In the genomic region with DNA sequence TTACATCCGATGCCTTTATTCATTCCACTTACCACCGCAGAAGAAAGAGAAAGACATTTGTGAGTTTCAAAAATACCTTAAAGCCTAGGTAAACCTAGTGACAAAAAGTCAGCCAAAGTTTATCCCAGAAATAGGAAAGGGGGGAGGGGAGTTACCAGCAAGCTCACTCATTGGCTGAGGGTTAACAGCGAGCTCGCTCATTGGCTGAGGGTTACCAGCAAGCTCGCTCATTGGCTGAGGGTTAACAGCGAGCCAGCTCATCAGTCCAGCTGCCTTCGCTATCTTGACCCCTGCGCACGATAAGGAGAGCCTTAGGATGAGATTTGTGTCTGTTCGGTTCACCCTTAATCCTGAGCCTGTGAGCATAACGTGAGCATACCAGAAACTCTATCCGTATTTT, we compare ENCODE assay signal across 10 mouse cellular contexts. TPM values are rescaled to one million over a fixed set of nuclear protein-coding genes. Genes with fewer than 3 reads are reported as not detected.
DNase-seq lines count a peak whose midpoint lies in the region; ATAC-seq and TF ChIP-seq lines count a peak whose summit lies in the region.
"Had no signal": no experiment of that assay in that cellular context is flagged by ENCODE, and none has a peak within 500 bp of the region (broad histone marks: within the 10 kb centered on the region; RNA-seq: fewer than 3 reads in every experiment).

No protein-coding gene starts in this region.

- DNase-seq in heart, adult 8-10 months (ENCODE audit: low spot score), result no peak
- DNase-seq in limb, embryonic 10.5 days (ENCODE audit: low spot score), result peak; percentile 55
- no peak for DNase-seq in cerebellum, adult 2 months
- no peak for DNase-seq in right cerebral cortex, postnatal 4 days
- DNase-seq in gastrocnemius, postnatal 14 days, result no peak
- DNase-seq: thymus, adult 2 months had no signal

- 17% methylated on average over 12 of the region's 12 CpGs for WGBS in heart, embryonic 16.5 days
- 11% methylated on average over 12 of the region's 12 CpGs for WGBS in embryonic facial prominence, embryonic 12.5 days
- WGBS in limb, embryonic 10.5 days, result 13% methylated on average over 12 of the region's 12 CpGs
- 19% methylated on average over 12 of the region's 12 CpGs for WGBS in neural tube, embryonic 14.5 days
- WGBS in cerebellum, adult 2 months, result 30% methylated on average over 12 of the region's 12 CpGs

- H3K27me3 ChIP-seq in heart, embryonic 16.5 days (ENCODE audit: control insufficient read depth, insufficient read depth, low read length), result no peaks in the 10 kb centered on the region
- H3K27me3 ChIP-seq in embryonic facial prominence, embryonic 12.5 days, result no peaks in the 10 kb centered on the region
- no peaks in the 10 kb centered on the region for H3K27me3 ChIP-seq in limb, embryonic 10.5 days (ENCODE audit: low read depth, poor library complexity, severe bottlenecking)
- no peaks in the 10 kb centered on the region for H3K27me3 ChIP-seq in neural tube, embryonic 14.5 days (ENCODE audit: control insufficient read depth, insufficient read depth, low read length)
- H3K27me3 ChIP-seq in cerebellum, adult 2 months (ENCODE audit: control insufficient read depth, insufficient read depth, low read length), result no peaks in the 10 kb centered on the region

- H3K27ac ChIP-seq in heart, embryonic 16.5 days (ENCODE audit: low read length), result no peak overlapping the region
- no peak overlapping the region for H3K27ac ChIP-seq in embryonic facial prominence, embryonic 12.5 days
- no peak overlapping the region for H3K27ac ChIP-seq in limb, embryonic 10.5 days
- H3K27ac ChIP-seq in neural tube, embryonic 14.5 days (ENCODE audit: low read depth, low read length), result no peak overlapping the region
- no peak overlapping the region for H3K27ac ChIP-seq in cerebellum, adult 2 months (ENCODE audit: insufficient read depth, low read length)

- no peak overlapping the region for H3K9ac ChIP-seq in heart, embryonic 16.5 days (ENCODE audit: low read length)
- H3K9ac ChIP-seq in embryonic facial prominence, embryonic 12.5 days, result no peak overlapping the region
- H3K9ac ChIP-seq in neural tube, embryonic 14.5 days (replicated peaks; ENCODE audit: low read depth, low read length), result no peak overlapping the region

- TF ChIP-seq POLR2A in cerebellum, adult 2 months (IDR thresholded peaks at IDR 0.05; ENCODE audit: borderline replicate concordance, insufficient read depth, low read length), result no peak

- TF ChIP-seq CTCF in cerebellum, adult 2 months (IDR thresholded peaks at IDR 0.05; ENCODE audit: borderline replicate concordance, insufficient read depth, low read depth, low read length), result no peak

- no peak for ATAC-seq in heart, embryonic 16.5 days (replicated peaks; ENCODE audit: extremely low read depth, insufficient read depth, low FRiP score)
- ATAC-seq in embryonic facial prominence, embryonic 12.5 days (ENCODE audit: insufficient number of reproducible peaks, insufficient read depth, low FRiP score, low TSS enrichment), result no peak
- peak; percentile 85 for ATAC-seq in neural tube, embryonic 14.5 days (ENCODE audit: low read depth)

- intact Hi-C loops in gastrocnemius, postnatal 14 days (cut with DNase I; ENCODE audit: low total_unique reads), result no loop called here

- H3K4me3 ChIP-seq in heart, embryonic 16.5 days (ENCODE audit: low read length), result no peak overlapping the region
- no peak overlapping the region for H3K4me3 ChIP-seq in embryonic facial prominence, embryonic 12.5 days
- peak overlapping the region; percentile 22; the same call in 1 of the 2 replicates for H3K4me3 ChIP-seq in limb, embryonic 10.5 days
- H3K4me3 ChIP-seq in neural tube, embryonic 14.5 days (ENCODE audit: low read depth, low read length), result no peak overlapping the region
- H3K4me3 ChIP-seq in cerebellum, adult 2 months (replicated peaks; ENCODE audit: insufficient read depth, low read depth, low read length), result no peak overlapping the region
- H3K4me3 ChIP-seq: myocyte had no signal

- peak overlapping the region; percentile 53 for H3K4me2 ChIP-seq in heart, embryonic 16.5 days (ENCODE audit: low read depth, low read length)
- peak overlapping the region; percentile 35 for H3K4me2 ChIP-seq in embryonic facial prominence, embryonic 12.5 days (replicated peaks)
- H3K4me2 ChIP-seq in neural tube, embryonic 14.5 days (ENCODE audit: low read depth, low read length), result no peak overlapping the region; the same call in 1 of the 2 replicates

- H3K9me3 ChIP-seq in heart, embryonic 16.5 days (replicated peaks; ENCODE audit: control insufficient read depth, low read length), result no peaks in the 10 kb centered on the region
- H3K9me3 ChIP-seq in embryonic facial prominence, embryonic 12.5 days, result no peaks in the 10 kb centered on the region
- no peaks in the 10 kb centered on the region for H3K9me3 ChIP-seq in limb, embryonic 10.5 days (replicated peaks)
- no peaks in the 10 kb centered on the region for H3K9me3 ChIP-seq in neural tube, embryonic 14.5 days (ENCODE audit: control insufficient read depth, low read length)

- H3K36me3 ChIP-seq in heart, embryonic 16.5 days (ENCODE audit: control insufficient read depth, insufficient read depth), result no peaks in the 10 kb centered on the region
- no peaks in the 10 kb centered on the region for H3K36me3 ChIP-seq in embryonic facial prominence, embryonic 12.5 days
- H3K36me3 ChIP-seq in limb, embryonic 10.5 days, result no peaks in the 10 kb centered on the region
- no peaks in the 10 kb centered on the region for H3K36me3 ChIP-seq in neural tube, embryonic 14.5 days (ENCODE audit: control insufficient read depth, insufficient read depth, low read length)

- H3K4me1 ChIP-seq in heart, embryonic 16.5 days (ENCODE audit: control insufficient read depth, insufficient read depth, low read length), result 0 out of 2 replicates have a peak, but pooled peaks cover 2% of the 10 kb centered on the region
- 0 out of 2 replicates have a peak, but pooled peaks cover 3% of the 10 kb centered on the region for H3K4me1 ChIP-seq in embryonic facial prominence, embryonic 12.5 days
- peaks cover 8% of the 10 kb centered on the region; the same call in 1 of the 2 replicates for H3K4me1 ChIP-seq in limb, embryonic 10.5 days
- no peaks in the 10 kb centered on the region for H3K4me1 ChIP-seq in neural tube, embryonic 14.5 days (ENCODE audit: control insufficient read depth, insufficient read depth, low read length)
- no peaks in the 10 kb centered on the region for H3K4me1 ChIP-seq in cerebellum, adult 2 months (ENCODE audit: control insufficient read depth, insufficient read depth, low read length)

RNA-seq across cellular contexts. Expression of a gene that starts 6.9 kb away (rescaled TPM):
- polyA plus RNA-seq in heart, embryonic 16.5 days (2015; fragmentation: Nextera tagmentation; extraction: Ambion mirVana), result 26.6 and 35.2 TPM in 2 replicates
- 10 to 100 TPM; 20.4 to 24.5 (median 20.7) TPM for total RNA-seq in heart, adult 8-10 months (2022)
- 100 and 110 TPM in 2 replicates for polyA plus RNA-seq in embryonic facial prominence, embryonic 12.5 days (2016; fragmentation: Nextera tagmentation; extraction: Ambion mirVana)
- polyA plus RNA-seq in limb, embryonic 10.5 days (2016; fragmentation: Nextera tagmentation; extraction: Ambion mirVana), result 103 and 115 TPM in 2 replicates
- 74.8 and 82.6 TPM in 2 replicates for polyA plus RNA-seq in neural tube, embryonic 14.5 days (2014; fragmentation: Nextera tagmentation; extraction: Ambion mirVana)
- 8.6 and 10.2 TPM in 2 replicates for polyA plus RNA-seq in cerebellum, adult 2 months (2012; rRNA removed)
- total RNA-seq in gastrocnemius, postnatal 14 days (2021), result 10 to 100 TPM; 26.0 to 28.2 TPM
